Comparison of ENCODE assay signal across 7 mouse cellular contexts in genomic region chr7:112226446-112227265, GRCm38 (mm10). TPM values are rescaled to one million over a fixed set of nuclear protein-coding genes. Genes with fewer than 3 reads are reported as not detected.
DNase-seq lines count a peak whose midpoint lies in the region; ATAC-seq lines count a peak whose summit lies in the region.

No protein-coding gene starts in this region.

- H3K27me3 ChIP-seq in kidney, embryonic 14.5 days (ENCODE audit: control insufficient read depth, insufficient read depth, low read length) = no peaks in the 10 kb centered on the region; the same call in 1 of the 2 replicates

- no peaks in the 10 kb centered on the region for H3K9me3 ChIP-seq in kidney, embryonic 14.5 days (ENCODE audit: control insufficient read depth, low read length)

- peaks cover 8% of the 10 kb centered on the region for H3K4me1 ChIP-seq in kidney, embryonic 14.5 days (ENCODE audit: control insufficient read depth, insufficient read depth, low read length)

- no peaks in the 10 kb centered on the region for H3K36me3 ChIP-seq in kidney, embryonic 14.5 days (ENCODE audit: control insufficient read depth, insufficient read depth, low read length)

- H3K4me2 ChIP-seq in kidney, embryonic 14.5 days (replicated peaks; ENCODE audit: low read depth, low read length) = peak overlapping the region; percentile 93

- peak overlapping the region; percentile 66; the same call in 1 of the 2 replicates for H3K9ac ChIP-seq in kidney, embryonic 14.5 days (ENCODE audit: low read depth, low read length)

- WGBS in kidney, embryonic 14.5 days = 5% methylated on average over 24 of the region's 24 CpGs

- H3K27ac ChIP-seq in kidney, embryonic 14.5 days (ENCODE audit: low read depth, low read length) = no peak overlapping the region

- H3K4me3 ChIP-seq in kidney, embryonic 14.5 days (ENCODE audit: low read length) = peak overlapping the region; percentile 71

- peak; percentile 54; the same call in 1 of the 2 replicates for ATAC-seq in kidney, embryonic 14.5 days (ENCODE audit: low FRiP score, low TSS enrichment)

- DNase-seq in 3T3-L1 (ENCODE audit: low read depth, low spot score) (peak; percentile 70), MN1 (ENCODE audit: low spot score) (peak; percentile 67)
- peak; percentile 27 for DNase-seq in forelimb bud, embryonic 11.5 days (ENCODE audit: low read depth, low spot score)
- DNase-seq in lung, postnatal 14 days = peak; percentile 69
- no peak for DNase-seq in frontal cortex, postnatal 10 days (ENCODE audit: low spot score in 2 of 2)
- DNase-seq in adrenal gland, adult 2 months = no peak

RNA-seq across cellular contexts. Expression of gene Mical2, which starts 1.0 kb away (rescaled TPM):
- 5.0 and 7.7 TPM in 2 replicates for polyA plus RNA-seq in kidney, embryonic 14.5 days (2014; fragmentation: Nextera tagmentation; extraction: Ambion mirVana)
- 10 to 100 TPM; 10.6 to 14.3 TPM for total RNA-seq in adrenal gland, adult 2 months (2021)
- polyA plus RNA-seq in adrenal gland, adult 2 months (2012; rRNA removed) = 3.8 and 4.1 TPM in 2 replicates

Comparison
In these comparisons a context has a peak if more than half of its experiments do, and no peak if none do; other contexts are left out.
1. DNase-seq: peak in 3T3-L1 (single experiment), MN1 (single experiment), forelimb bud, embryonic 11.5 days (single experiment) and lung, postnatal 14 days (single experiment); none in frontal cortex, postnatal 10 days (0 of 2) and adrenal gland, adult 2 months (single experiment).